Mouse (Mus musculus) heart, adult 11 months (tissue): ENCODE measurements around the gene Kif23.

Experiments
- DNase-seq: peaks from one replicate; pipeline ENCODE4 v3.0.0; 2022

The Kif23 gene

GRCm38 (mm10) chr9:61945973-61946611 is 482 bp downstream of the Kif23 start:
- peak; percentile 93 for DNase-seq

- DNase-seq: peak; percentile 79
These were observed 5.5 kb downstream of the Kif23 start for GRCm38 (mm10) chr9:61941054-61941453.

GRCm38 (mm10) chr9:61933333-61933732 is 13.2 kb downstream of the Kif23 start:
- no peak for DNase-seq

DNA sequence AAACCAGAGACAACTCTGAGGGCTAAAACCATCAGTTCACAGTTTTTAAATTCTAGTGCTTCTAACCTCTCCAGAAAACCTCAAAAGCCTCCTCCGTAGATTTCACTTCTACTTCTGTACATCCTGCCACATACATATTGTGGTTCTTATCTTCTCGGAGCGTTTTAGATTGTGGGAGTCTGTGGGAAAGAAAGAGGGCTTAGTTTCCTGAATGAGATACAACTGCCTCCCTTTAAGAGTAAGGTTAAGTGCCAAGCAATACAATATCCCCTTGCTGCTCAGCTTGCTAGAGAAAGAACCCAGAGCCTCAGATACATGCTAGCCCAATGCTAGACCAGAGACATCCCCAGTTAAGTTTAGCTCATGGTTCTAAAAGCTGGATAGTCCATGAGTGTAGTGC is 14.6 kb downstream of the Kif23 start:
- DNase-seq: no peak

DNA sequence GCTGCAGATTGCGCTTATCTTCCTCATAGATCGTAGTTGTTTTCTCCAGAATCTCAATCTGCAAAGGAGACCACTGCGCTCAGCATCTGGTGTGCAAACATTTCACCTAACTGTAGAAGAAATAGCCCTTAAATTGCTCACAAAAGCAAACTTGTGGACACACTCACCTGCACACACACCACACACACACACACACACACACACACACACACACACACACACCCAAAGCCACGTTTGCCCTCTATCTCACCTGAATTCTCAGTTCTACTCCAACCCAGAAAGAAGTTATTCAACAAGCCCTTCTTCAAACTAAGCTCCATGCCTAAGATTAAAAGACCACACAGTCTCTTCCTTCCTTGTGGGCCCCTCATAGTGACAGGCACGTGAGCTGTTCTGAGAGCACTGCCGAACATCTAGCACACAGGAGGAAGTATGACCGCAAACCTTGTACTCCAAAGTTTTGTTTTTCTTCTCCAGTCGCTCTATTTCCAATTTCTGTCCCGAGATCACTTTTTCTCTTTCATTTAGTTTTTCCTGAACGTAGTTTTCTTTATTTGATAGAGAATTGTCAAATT is 21.4 kb downstream of the Kif23 start:
- DNase-seq: no peak

GRCm38 (mm10) chr9:61920331-61920730 is 26.2 kb downstream of the Kif23 start:
- DNase-seq: no peak

GRCm38 (mm10) chr9:61919464-61919863 is 27.1 kb downstream of the Kif23 start:
- DNase-seq: peak; percentile 59

- no peak for DNase-seq
These were observed 29.1 kb downstream of the Kif23 start for GRCm38 (mm10) chr9:61917436-61917835.

DNA sequence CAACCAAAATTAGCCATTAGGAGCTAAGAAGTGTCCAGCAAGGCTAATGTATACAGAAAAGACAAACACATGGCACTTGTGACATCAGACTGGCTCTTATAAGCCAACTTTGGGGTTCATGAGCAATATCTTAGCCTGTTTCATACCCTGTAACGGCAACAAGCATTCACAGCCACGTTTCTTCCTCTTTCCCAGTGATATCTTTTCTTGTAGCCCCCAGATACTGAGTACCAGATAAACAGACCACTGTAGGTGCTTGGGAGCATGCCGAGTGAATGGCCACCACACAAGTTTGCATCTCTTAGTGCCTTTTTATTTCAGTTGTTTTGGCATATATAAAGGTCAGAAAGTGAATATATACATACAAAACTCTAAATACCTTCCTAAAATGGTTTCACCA is 29.6 kb downstream of the Kif23 start:
- no peak for DNase-seq

DNA sequence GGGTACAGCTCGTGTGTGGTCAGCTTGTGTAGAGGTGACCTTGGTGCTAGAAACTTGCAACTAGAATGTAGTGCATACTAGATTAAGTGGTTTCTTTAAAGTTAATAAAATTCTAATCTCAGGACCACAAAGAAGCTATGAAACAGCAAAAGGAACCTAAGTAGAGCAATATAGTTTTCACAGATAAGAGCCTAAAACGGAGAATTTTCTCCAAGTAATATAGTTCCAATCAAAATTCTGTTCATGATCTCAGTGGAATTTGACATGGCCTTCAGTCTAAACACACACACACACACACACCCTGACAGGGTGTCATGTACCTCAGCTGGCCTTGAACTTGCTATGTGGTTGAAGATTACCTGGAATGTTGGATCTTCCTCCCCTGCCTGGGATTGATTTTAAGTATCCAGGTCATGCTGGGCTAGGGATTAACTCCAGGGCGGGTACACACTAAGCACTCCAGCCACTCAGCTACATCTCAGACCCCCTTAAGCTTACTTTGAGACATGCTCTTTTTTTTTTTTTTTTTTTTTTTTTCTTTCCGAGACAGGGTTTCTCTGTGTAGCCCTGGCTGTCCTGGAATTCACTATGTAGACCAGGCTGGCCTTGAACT is 31.1 kb downstream of the Kif23 start:
- DNase-seq: no peak

- DNase-seq: no peak
These were observed 31.7 kb downstream of the Kif23 start for GRCm38 (mm10) chr9:61914917-61915300.

DNA sequence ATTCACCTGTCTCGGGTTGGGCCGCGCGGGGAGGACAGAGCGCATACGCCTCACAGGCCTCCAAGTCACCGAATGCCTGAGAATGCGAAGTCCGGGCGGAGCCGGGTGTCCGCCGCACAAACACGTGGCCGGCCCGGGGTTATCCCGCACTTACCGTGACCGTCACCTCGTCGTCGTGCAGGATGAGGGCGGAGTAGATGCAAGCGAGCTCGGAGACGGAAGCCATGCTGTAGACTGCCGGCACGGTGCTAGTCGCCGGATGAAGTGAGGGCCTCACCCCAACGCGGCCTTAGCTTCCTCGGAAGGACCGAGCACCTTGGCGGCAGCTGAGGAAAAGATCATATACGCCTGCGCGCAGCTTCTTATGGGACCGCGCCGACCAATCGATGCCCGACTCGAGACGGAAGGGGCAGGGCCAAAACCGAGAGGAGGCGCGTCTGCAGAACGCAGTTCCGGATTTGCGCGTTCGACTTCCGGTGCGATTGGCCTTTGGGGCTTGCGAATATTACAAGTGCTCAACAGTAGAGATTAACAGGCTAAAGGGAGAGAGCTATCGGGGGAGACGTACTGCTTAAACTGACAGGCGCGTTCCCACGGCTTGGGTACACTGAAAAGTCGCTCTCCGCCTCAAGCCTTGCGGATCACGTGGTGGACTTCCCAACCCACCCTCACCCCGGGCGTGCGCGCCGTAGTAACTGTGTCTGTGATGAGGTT is 32.2 kb downstream of the Kif23 start, which contains the start of gene Rplp1:
Gene Rplp1 (minus strand): TSS at position 340 of the 714 bp plus-strand sequence.
- peak; percentile 100 for DNase-seq

GRCm38 (mm10) chr9:61911300-61912128 is 35.1 kb downstream of the Kif23 start:
- DNase-seq: peak; percentile 83

- DNase-seq: peak; percentile 67
These were observed 35.9 kb downstream of the Kif23 start for GRCm38 (mm10) chr9:61910526-61911256.

DNA sequence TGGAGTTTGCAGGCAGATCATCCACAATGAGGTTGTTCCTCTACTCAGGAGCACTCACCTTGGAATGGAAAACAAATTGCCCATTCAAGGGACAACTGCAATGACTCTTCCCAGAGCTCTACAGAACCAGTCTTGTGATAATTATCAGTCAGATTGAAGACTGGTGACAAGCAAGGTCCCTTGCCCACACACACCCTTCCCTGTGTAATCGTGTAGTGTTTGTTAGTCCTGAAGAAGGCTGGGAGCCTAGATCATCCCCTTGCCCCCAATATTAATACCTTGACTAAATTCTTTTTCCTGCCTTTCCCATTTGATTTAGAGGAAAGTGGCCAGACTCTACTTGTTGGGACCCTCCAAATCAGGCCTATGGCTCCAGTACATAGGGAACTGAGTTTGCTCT is 36.9 kb downstream of the Kif23 start:
- DNase-seq: peak; percentile 51

GRCm38 (mm10) chr9:61908832-61909407 is 37.7 kb downstream of the Kif23 start:
- DNase-seq: peak; percentile 56

- no peak for DNase-seq
These were observed 38.2 kb downstream of the Kif23 start for GRCm38 (mm10) chr9:61908341-61908740.

DNA sequence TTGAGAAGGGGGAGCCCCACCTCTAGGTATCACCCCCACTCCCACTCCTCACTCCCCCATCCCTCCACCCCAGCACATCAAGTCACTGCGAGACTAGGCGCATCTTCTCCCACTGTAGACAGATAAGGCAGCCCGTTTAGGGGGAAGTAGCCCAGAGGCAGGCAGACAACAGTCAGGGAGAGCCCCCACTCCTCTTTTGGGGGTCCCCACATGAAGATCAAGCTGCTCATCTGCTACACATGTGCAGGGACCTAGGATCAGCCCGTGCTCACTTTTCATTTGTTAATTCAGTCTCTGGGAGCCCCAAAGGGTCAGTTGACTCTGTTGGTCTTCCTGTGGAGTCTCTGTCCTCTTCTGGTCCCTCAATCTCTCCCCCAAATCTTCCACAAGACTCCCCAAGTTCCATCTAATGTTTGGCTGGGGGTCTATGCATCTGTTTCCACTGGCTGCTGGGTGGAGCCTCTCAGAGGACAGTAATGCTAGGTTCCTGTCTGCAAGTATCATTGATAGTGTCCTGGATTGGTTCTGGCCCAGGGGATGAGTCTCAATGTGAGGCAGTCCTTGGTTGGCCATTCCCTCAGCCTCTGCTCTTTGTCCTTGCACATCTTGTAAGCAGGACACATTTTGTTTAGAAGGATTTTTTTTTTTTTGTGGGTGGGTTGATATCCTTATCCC is 38.8 kb downstream of the Kif23 start:
- DNase-seq: no peak

GRCm38 (mm10) chr9:61906912-61907311 is 39.7 kb downstream of the Kif23 start:
- no peak for DNase-seq

DNA sequence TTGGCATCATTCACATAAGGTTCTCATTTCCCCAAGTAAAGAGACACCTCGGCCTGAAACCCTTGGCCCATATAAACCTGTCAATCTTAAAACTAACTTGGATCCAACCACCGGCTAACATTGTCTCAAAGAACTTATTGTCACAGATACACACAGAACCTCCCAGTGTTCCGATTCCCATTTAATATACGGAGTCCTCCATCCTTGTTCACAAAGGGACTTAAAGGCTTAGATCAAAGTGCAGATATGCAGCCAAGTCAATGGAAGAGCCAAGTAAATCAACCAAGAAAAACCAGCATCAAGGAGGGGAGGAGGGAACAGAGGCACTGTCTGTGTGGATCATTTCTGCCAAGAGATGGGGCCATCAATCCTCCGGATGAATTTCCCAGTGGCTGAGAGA is 41.0 kb downstream of the Kif23 start:
- DNase-seq: no peak

DNA sequence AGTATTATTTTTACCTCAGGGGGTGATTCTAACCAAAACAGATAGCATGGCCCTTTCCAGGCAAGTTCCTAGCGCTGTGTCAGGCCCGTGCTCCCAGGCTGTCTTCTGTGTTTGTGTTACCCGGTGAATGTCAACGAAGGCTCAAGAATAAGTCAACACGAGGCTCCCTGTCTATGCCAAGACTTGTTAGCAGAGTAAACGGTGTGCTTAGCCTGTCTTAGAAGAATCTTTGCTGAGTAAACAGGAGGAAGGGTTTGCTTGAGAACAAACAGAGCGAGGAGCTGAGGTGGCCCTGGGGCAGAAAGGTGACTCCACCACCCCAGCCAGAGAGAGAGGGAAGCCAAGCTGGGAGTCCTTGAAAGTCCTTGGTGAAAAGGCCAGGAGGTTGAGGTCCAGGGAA is 42.4 kb downstream of the Kif23 start:
- DNase-seq: no peak
